In the genomic region with DNA sequence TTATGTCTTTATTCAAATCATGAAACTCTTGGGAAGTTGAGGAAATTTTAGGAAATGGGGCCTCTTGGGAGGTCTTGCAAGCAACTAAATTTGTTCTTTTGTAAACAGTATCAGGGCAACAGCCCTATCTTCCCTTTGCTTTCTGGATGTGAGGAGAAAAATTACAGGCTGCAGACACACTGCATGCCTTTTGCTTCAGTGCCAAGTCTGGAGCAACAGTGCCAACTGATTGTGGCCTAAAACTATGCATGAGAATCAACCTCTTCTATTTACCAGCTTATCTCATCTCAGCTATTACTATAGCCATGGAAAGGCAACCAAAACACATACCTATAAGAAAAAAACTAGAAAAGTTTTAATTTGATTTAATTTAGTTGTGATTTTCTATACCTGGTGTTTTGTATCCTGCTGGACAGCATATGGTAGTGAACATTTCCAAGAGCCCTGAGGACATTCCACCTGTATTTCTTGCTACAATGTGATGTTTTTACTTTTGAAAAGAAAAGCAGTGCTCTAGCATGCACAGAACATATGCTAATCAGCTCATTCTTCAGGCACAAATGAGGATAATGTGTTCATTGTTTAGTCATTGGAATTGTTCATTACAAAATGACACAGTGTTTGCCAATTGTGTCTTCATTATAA, we compare ENCODE assay signal across 11 mouse cellular contexts.
DNase-seq lines count a peak whose midpoint lies in the region; ATAC-seq and TF ChIP-seq lines count a peak whose summit lies in the region.
"Had no signal": no experiment of that assay in that cellular context is flagged by ENCODE, and none has a peak within 500 bp of the region (broad histone marks: within the 10 kb centered on the region; RNA-seq: fewer than 3 reads in every experiment).

No protein-coding gene starts in this region.

- H3K4me1 ChIP-seq in neural tube, embryonic 12.5 days, result no peaks in the 10 kb centered on the region
- H3K4me1 ChIP-seq in neural tube, embryonic 15.5 days, result peaks cover 6% of the 10 kb centered on the region; the same call in 1 of the 2 replicates
- H3K4me1 ChIP-seq in cerebellum, adult 2 months (ENCODE audit: control insufficient read depth, insufficient read depth, low read length), result peaks cover 7% of the 10 kb centered on the region; the same call in 1 of the 2 replicates
- H3K4me1 ChIP-seq in forebrain, embryonic 13.5 days, result peaks cover 11% of the 10 kb centered on the region; the same call in 1 of the 2 replicates
- H3K4me1 ChIP-seq in midbrain, embryonic 16.5 days (ENCODE audit: control insufficient read depth, insufficient read depth, low read length), result 0 out of 2 replicates have a peak, but pooled peaks cover 3% of the 10 kb centered on the region
- H3K4me1 ChIP-seq: intestine, embryonic 15.5 days had no signal

- TF ChIP-seq CTCF in cerebellum, adult 2 months (IDR thresholded peaks at IDR 0.05; ENCODE audit: borderline replicate concordance, insufficient read depth, low read depth, low read length), result no peak

- no peaks in the 10 kb centered on the region for H3K9me3 ChIP-seq in neural tube, embryonic 12.5 days
- H3K9me3 ChIP-seq in neural tube, embryonic 15.5 days (replicated peaks), result no peaks in the 10 kb centered on the region
- H3K9me3 ChIP-seq in forebrain, embryonic 13.5 days (replicated peaks), result no peaks in the 10 kb centered on the region; the same call in 1 of the 2 replicates
- H3K9me3 ChIP-seq in midbrain, embryonic 16.5 days (replicated peaks; ENCODE audit: control insufficient read depth, low read length, poor library complexity, severe bottlenecking), result no peaks in the 10 kb centered on the region
- H3K9me3 ChIP-seq: intestine, embryonic 15.5 days had no signal

- H3K27ac ChIP-seq in neural tube, embryonic 12.5 days, result no peak overlapping the region
- no peak overlapping the region for H3K27ac ChIP-seq in neural tube, embryonic 15.5 days (replicated peaks)
- no peak overlapping the region for H3K27ac ChIP-seq in cerebellum, adult 2 months (ENCODE audit: insufficient read depth, low read length)
- H3K27ac ChIP-seq in forebrain, embryonic 13.5 days, result no peak overlapping the region
- no peak overlapping the region for H3K27ac ChIP-seq in midbrain, embryonic 16.5 days (ENCODE audit: low read length)
- H3K27ac ChIP-seq: intestine, embryonic 15.5 days had no signal

- H3K4me3 ChIP-seq in neural tube, embryonic 12.5 days, result no peak overlapping the region
- H3K4me3 ChIP-seq in neural tube, embryonic 15.5 days (replicated peaks), result no peak overlapping the region
- no peak overlapping the region for H3K4me3 ChIP-seq in cerebellum, adult 2 months (replicated peaks; ENCODE audit: insufficient read depth, low read depth, low read length)
- no peak overlapping the region for H3K4me3 ChIP-seq in forebrain, embryonic 13.5 days
- H3K4me3 ChIP-seq in midbrain, embryonic 16.5 days (ENCODE audit: low read depth, low read length), result no peak overlapping the region
- H3K4me3 ChIP-seq: intestine, embryonic 15.5 days had no signal

- peak; percentile 67 to 79 for DNase-seq in cerebellum, adult 2 months
- DNase-seq in layer of hippocampus, adult 9-10 months (ENCODE audit: low spot score), result no peak
- DNase-seq in adrenal gland, adult (ENCODE audit: inconsistent age in 2 of 2, low spot score in 1 of 2), result no peak
- DNase-seq: gastrocnemius, postnatal 14 days; kidney, postnatal 14 days; lung, adult 18-20 months had no signal

- no peaks in the 10 kb centered on the region for H3K36me3 ChIP-seq in neural tube, embryonic 12.5 days
- no peaks in the 10 kb centered on the region for H3K36me3 ChIP-seq in neural tube, embryonic 15.5 days
- H3K36me3 ChIP-seq in forebrain, embryonic 13.5 days (ENCODE audit: poor library complexity, severe bottlenecking), result no peaks in the 10 kb centered on the region
- H3K36me3 ChIP-seq in midbrain, embryonic 16.5 days (ENCODE audit: control insufficient read depth, insufficient read depth, low read length), result no peaks in the 10 kb centered on the region
- H3K36me3 ChIP-seq: intestine, embryonic 15.5 days had no signal

- H3K4me2 ChIP-seq in neural tube, embryonic 12.5 days (replicated peaks), result no peak overlapping the region
- no peak overlapping the region for H3K4me2 ChIP-seq in neural tube, embryonic 15.5 days
- H3K4me2 ChIP-seq in forebrain, embryonic 13.5 days, result no peak overlapping the region
- H3K4me2 ChIP-seq in midbrain, embryonic 16.5 days (ENCODE audit: low read length), result no peak overlapping the region
- H3K4me2 ChIP-seq: intestine, embryonic 15.5 days had no signal

- no peaks in the 10 kb centered on the region for H3K27me3 ChIP-seq in neural tube, embryonic 12.5 days (replicated peaks)
- H3K27me3 ChIP-seq in neural tube, embryonic 15.5 days (replicated peaks), result no peaks in the 10 kb centered on the region
- H3K27me3 ChIP-seq in cerebellum, adult 2 months (ENCODE audit: control insufficient read depth, insufficient read depth, low read length), result no peaks in the 10 kb centered on the region
- H3K27me3 ChIP-seq in forebrain, embryonic 13.5 days, result peaks cover 15% of the 10 kb centered on the region
- H3K27me3 ChIP-seq in midbrain, embryonic 16.5 days (ENCODE audit: control insufficient read depth, insufficient read depth, low read depth, low read length), result no peaks in the 10 kb centered on the region
- H3K27me3 ChIP-seq: intestine, embryonic 15.5 days had no signal

- H3K9ac ChIP-seq in neural tube, embryonic 12.5 days, result no peak overlapping the region
- H3K9ac ChIP-seq in neural tube, embryonic 15.5 days (replicated peaks), result no peak overlapping the region
- H3K9ac ChIP-seq in forebrain, embryonic 13.5 days, result no peak overlapping the region
- H3K9ac ChIP-seq in midbrain, embryonic 16.5 days (ENCODE audit: low read depth, low read length), result no peak overlapping the region
- H3K9ac ChIP-seq: intestine, embryonic 15.5 days had no signal

- ATAC-seq in neural tube, embryonic 12.5 days (ENCODE audit: low FRiP score, low read depth), result peak; percentile 74
- no peak for ATAC-seq in neural tube, embryonic 15.5 days (ENCODE audit: low FRiP score)
- ATAC-seq in forebrain, embryonic 13.5 days, result peak; percentile 89
- peak; percentile 42; the same call in 1 of the 2 replicates for ATAC-seq in midbrain, embryonic 16.5 days
- ATAC-seq: intestine, embryonic 15.5 days had no signal

- no peak for TF ChIP-seq POLR2A in cerebellum, adult 2 months (IDR thresholded peaks at IDR 0.05; ENCODE audit: borderline replicate concordance, insufficient read depth, low read length)

Comparison
In these comparisons a context has a peak if more than half of its experiments do, and no peak if none do; other contexts are left out.
1. DNase-seq: peak in cerebellum, adult 2 months (2 of 2); none in layer of hippocampus, adult 9-10 months (single experiment) and adrenal gland, adult (0 of 2).